Mouse (Mus musculus) left cerebral cortex, adult 2 months (tissue): ENCODE measurements around the gene Ugt1a9. TPM values are rescaled to one million over a fixed set of nuclear protein-coding genes. Genes with fewer than 3 reads are reported as not detected.
A peak's percentile ranks its signal among the peaks of the same experiment; 100 is the strongest.
"Not testable (repeated sequence)": the region's sequence is repeated elsewhere in the genome, so short reads cannot be mapped to it uniquely, and the experiment has no call there.

Experiments
- DNase-seq, 2 experiments: peaks; one replicate each; pipeline ENCODE4 v3.0.0; 2021 to 2022; ENCODE audit warnings: low spot score in 2 of 2, mixed read lengths in 1 of 2; ENCODE audit errors: extremely low spot score in 1 of 2
- H3K27ac ChIP-seq: fragments of 200-600 bp; 2 replicates; pipeline ENCODE4 v1.8.1; 2022
- H3K4me3 ChIP-seq: fragments of 200-600 bp; 2 replicates; pipeline ENCODE4 v1.8.1; 2022
- CTCF ChIP-seq: fragments of 200-600 bp; IDR thresholded peaks from 2 replicates; pipeline ENCODE4 v1.8.1; 2022; ENCODE audit warnings: antibody characterized with exemption, mild to moderate bottlenecking, moderate library complexity
- intact Hi-C: fragments of 180-260 bp; cut with DNase I; formaldehyde crosslinking; loops from one replicate; pipeline ENCODE4 v1.15.1; 2025
- total RNA-seq, 2 experiments: library from RNA; stranded (reverse); gene quantifications; 2 replicates each; pipeline ENCODE4 v1.2.3; 2021

Ugt1a9 gene
- total RNA-seq, 2 experiments from 2014 or later = not detected

- no peak for TF ChIP-seq CTCF
- no peak for DNase-seq
- Histone ChIP-seq H3K27ac (no peak overlapping the region), H3K4me3 (no peak overlapping the region)
- intact Hi-C loops = no loop called here
These were observed 21.7 kb downstream of the Ugt1a9 start for GRCm38 (mm10) chr1:88092341-88092740.

DNA sequence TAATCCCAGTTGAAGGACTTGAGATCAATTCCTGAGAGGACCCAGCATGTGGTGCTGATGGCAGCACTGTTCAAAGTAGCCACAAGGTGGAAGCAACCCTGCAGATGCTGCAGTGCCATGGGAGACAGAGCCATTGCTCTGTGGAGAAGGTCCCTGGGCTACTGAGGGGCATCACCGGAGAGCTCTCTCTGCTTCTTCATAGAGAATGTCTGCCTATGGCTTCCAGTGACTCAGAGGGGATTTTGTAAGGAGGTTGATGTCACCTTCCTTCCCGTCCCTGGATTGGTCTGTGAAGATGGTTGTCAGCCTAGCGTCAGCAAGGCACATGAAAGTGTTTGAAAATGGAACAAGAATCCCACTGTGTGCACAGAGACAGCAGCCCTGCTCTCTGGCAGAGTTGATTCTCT lies 23.7 kb downstream of the Ugt1a9 start:
- H3K4me3 ChIP-seq, intact Hi-C loops, DNase-seq, H3K27ac ChIP-seq: not testable (repeated sequence)
- peak; percentile 21 for TF ChIP-seq CTCF

DNA sequence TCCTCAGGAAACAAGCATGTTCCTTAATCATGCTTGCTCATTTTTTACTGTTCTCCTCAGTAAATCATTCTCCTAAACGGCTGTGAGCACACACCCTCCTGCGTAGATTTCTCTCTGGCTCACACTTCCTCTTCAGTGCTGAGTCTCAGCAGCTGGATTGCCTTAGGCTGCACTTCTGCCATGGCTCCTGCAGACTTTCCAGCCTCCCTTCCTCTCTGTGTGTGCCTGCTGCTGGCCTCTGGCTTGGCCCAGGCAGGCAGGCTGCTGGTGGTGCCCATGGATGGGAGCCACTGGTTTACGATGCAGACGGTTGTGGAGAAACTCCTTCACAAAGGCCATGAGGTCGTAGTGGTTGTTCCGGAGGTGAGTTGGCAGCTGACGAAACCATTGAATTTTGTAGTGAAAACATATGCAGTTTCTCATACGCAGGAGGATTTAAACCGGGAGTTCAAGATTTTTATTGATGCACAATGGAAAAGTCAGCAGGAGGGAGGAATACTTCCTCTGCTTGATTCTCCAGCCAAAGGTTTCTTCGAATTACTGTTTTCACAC lies 24.4 kb downstream of the Ugt1a9 start, which contains the start of gene Ugt1a7c:
Ugt1a7c (plus strand) TSS at position 122 of the 552 bp plus-strand sequence.
- intact Hi-C loops = no loop called here
- Histone ChIP-seq H3K4me3 (no peak within 1 kb of the TSS), H3K27ac (no peak within 1 kb of the TSS)
- TF ChIP-seq CTCF = no peak
- DNase-seq = no peak

DNA sequence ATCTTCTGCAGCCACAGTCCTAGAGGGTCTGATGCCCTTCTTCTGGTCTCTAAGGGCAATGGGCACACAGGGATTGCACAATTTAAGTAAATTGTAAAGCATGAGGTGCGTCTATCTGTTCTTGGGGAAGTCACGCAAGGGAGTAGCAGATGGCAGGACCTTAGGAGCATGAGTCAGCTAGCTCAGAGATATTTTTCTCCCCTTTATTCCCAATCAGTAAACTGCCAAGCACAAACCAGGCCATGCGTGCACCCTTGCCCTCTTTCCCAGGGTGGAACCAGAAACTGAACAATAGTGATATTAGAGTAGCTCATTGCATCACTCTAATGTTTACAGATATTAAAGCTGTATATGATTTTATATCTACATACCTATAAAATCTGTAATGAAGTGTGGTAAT lies 27.9 kb downstream of the Ugt1a9 start:
- intact Hi-C loops, H3K4me3 ChIP-seq, H3K27ac ChIP-seq, DNase-seq: not testable (repeated sequence)

- H3K27ac ChIP-seq, intact Hi-C loops, DNase-seq: not testable (repeated sequence)
These were observed 29.1 kb downstream of the Ugt1a9 start for GRCm38 (mm10) chr1:88099691-88100090.

DNA sequence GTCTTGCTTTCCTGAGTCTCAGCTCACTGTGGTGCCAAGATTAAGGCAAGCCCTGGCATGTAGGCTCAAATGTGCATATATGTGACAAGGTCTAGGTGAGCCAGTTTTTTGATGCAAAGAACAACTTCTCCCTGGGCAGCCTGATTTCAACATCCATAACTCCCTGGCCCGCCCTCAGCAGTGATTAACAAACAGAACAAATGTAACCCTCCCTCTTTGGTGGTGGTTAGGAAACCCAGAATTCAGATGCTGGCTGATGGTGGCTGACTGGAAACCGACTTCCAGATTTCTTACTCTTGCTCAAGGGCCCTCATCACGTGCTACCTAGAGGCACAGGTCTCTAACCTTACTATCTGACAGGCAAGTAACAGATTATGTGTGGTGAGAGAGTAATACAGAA lies 32.4 kb downstream of the Ugt1a9 start, which contains the start of gene Ugt1a6b:
Ugt1a6b (plus strand) TSS at position 234 of the 400 bp plus-strand sequence.
- H3K27ac ChIP-seq, H3K4me3 ChIP-seq, intact Hi-C loops, DNase-seq: not testable (repeated sequence)

More at GRCm38 (mm10) chr1:88099691-88100090, 29.1 kb downstream of the Ugt1a9 start:
- not testable (repeated sequence) for H3K4me3 ChIP-seq

DNA sequence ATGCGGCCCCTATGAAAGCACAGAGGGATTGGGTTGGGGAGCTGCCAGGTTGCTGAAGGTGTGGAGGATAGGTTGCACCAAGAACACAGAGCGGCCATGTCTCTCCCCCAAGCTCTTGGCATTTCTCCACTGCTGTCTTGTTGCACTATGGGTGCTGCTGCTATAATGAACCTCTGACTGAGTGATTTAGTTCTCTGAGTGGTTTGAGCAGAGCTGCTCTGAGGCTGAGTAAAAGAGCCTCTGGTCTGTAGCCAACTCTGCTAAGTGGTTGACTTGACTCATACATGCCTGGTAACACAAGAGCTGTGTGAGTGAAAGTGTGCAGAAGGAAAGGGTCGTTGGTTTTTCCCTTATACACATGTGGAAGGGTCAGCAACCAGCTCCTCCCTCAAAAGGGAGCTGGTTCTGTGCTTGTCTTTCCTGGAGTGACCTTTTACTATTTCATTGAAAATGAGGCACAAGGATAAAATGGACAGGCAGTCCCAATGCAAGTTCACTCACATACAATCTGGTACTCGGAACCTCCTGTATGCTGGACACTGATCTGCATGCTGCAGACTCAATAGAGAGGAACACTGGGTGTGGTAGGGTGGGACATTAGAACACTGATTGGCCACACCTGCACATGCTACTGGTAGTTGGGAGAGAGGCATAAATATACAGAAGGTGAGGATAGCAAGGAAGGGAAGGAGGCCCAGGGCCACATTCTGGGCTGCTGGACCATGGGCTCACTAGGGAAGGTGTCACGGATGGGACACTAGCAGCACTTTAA lies 33.3 kb downstream of the Ugt1a9 start:
- H3K4me3 ChIP-seq, H3K27ac ChIP-seq, intact Hi-C loops, DNase-seq: not testable (repeated sequence)

- intact Hi-C loops = no loop called here
- DNase-seq = no peak
- Histone ChIP-seq H3K4me3 (no peak overlapping the region), H3K27ac (no peak overlapping the region)
- no peak for TF ChIP-seq CTCF
These were observed 34.2 kb downstream of the Ugt1a9 start for GRCm38 (mm10) chr1:88104667-88105430.

DNA sequence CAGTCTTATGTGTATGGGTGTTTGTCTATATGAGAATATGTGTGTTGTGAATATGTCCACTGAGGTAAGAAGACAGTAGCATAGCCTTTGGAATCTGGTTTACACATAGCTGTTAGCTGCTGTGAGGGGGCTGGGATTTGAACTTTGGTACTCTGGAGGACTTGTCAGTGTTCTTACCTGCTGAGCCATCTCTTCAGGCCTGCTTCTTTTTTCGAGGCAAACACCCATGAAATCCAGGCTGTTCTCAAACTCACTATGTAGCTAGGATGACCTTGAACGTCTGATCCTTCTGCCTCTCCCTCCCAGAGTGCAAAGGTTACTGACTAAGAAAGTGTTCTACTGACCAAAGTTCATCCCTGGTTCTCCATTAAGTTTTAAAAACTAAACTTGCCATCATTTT lies 35.1 kb downstream of the Ugt1a9 start:
- Histone ChIP-seq H3K27ac (no peak overlapping the region), H3K4me3 (no peak overlapping the region)
- TF ChIP-seq CTCF = no peak
- intact Hi-C loops = no loop called here
- no peak for DNase-seq

DNA sequence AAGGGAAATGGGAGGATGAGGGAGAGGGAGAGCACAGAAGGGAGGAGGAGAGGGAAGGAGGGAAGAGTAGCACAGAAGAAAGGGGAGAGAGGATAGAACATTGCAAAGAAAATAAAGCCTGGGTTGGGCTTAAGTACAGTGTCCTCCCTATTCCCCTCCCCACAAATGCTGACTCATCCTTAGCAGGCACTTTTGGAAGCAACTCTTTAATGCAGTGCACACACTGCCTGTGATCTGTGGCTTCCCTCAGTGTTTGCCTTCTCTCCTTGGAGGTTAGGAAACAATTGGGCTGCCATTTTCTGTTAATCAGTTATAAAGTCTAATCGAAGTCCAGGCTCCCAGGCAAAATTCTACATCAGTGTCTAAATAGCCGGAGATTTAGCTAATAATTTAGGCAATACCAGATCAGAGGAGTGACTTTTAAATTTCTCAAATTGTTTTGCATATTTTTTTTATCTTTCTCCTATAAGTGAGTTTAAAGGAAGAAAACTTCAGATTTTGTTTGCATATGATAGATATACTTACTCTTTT lies 38.5 kb downstream of the Ugt1a9 start:
- H3K4me3 ChIP-seq, H3K27ac ChIP-seq, intact Hi-C loops, DNase-seq: not testable (repeated sequence)

DNA sequence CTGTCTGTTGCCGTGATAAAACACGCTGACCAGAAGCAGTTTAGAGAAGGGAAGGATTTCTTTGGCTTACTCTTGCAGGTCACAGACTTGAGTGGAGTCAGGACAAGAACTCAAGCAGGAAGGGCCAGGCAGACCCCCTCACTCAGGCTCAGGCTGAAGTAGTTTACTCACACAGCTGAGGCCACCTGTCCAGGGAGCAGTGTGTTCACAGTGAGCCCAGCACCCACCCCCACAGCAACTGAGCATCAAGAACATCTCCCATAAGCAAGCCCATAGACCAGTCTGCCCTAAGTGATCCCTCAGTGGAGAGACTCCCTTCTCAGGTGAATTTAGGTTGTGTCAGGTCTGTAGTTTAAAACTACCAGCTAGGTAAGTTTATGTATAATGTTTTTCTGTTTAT lies 39.0 kb downstream of the Ugt1a9 start:
- not testable (repeated sequence) for DNase-seq, H3K27ac ChIP-seq, H3K4me3 ChIP-seq
- intact Hi-C loops = loop anchor here (10.0 kb wide), 1 partner anchor 95 kb away; no protein-coding TSS in a partner anchor

GRCm38 (mm10) chr1:88112769-88113168 lies 42.2 kb downstream of the Ugt1a9 start:
- intact Hi-C loops = loop anchor here (10.0 kb wide), 1 partner anchor 98 kb away; no protein-coding TSS in a partner anchor
- H3K27ac ChIP-seq, DNase-seq, H3K4me3 ChIP-seq: not testable (repeated sequence)
